Mouse (Mus musculus): ENCODE measurements around the gene Gm49345. TPM values are rescaled to one million over a fixed set of nuclear protein-coding genes. Genes with fewer than 3 reads are reported as not detected.
"Not testable (repeated sequence)": the region's sequence is repeated elsewhere in the genome, so short reads cannot be mapped to it uniquely, and the experiment has no call there.

Gm49345 gene
- 1 to 10 TPM in 1 of 4 experiments, under 1 TPM in 3; 0.64 to 1.5 (median 0.87) TPM for total RNA-seq (2022)

GRCm38 (mm10) chr13:67637294-67638007, at the start of gene Gm49345, which contains the start of gene Zfp729a:
Gene Gm49345 (minus strand): TSS chr13:67637769.
Gene Zfp729a (minus strand): TSS chr13:67637791.
- peak; percentile 70 to 72 for DNase-seq (ENCODE audit: low spot score in 2 of 2)

- no peak for DNase-seq (ENCODE audit: low spot score in 2 of 2)
Measured at GRCm38 (mm10) chr13:67686971-67687370, 49.4 kb upstream of the Gm49345 start, which contains the start of gene Zfp738. Gene Zfp738 (minus strand): TSS chr13:67687071.

- not testable (repeated sequence) for DNase-seq (ENCODE audit: low spot score in 2 of 2)
Measured at GRCm38 (mm10) chr13:67683841-67684240, 46.3 kb upstream of the Gm49345 start.

- peak; percentile 60 to 68 for DNase-seq (ENCODE audit: low spot score in 2 of 2)
Measured at GRCm38 (mm10) chr13:67682959-67683735, 45.6 kb upstream of the Gm49345 start.

- DNase-seq (ENCODE audit: low spot score in 2 of 2) = no peak
Measured at GRCm38 (mm10) chr13:67674902-67675301, 37.3 kb upstream of the Gm49345 start.

GRCm38 (mm10) chr13:67652496-67652895, 14.9 kb upstream of the Gm49345 start:
- DNase-seq (ENCODE audit: low spot score in 2 of 2) = no peak

- DNase-seq (ENCODE audit: low spot score in 2 of 2) = no peak
Measured at GRCm38 (mm10) chr13:67610108-67610507, 27.5 kb downstream of the Gm49345 start.

GRCm38 (mm10) chr13:67609066-67609876, 28.3 kb downstream of the Gm49345 start, which contains the start of gene Zfp729b:
Gene Zfp729b (minus strand): TSS chr13:67609707.
- peak; percentile 72 to 77 for DNase-seq (ENCODE audit: low spot score in 2 of 2)

- DNase-seq (ENCODE audit: low spot score in 2 of 2) = no peak
Measured at GRCm38 (mm10) chr13:67572591-67573189, 64.9 kb downstream of the Gm49345 start.

- no peak for DNase-seq (ENCODE audit: low spot score in 2 of 2)
Measured at GRCm38 (mm10) chr13:67553730-67554129, 83.8 kb downstream of the Gm49345 start, which contains the start of gene Zfp748. Gene Zfp748 (minus strand): TSS chr13:67553830.

GRCm38 (mm10) chr13:67552505-67553346, 84.8 kb downstream of the Gm49345 start:
- DNase-seq (ENCODE audit: low spot score in 2 of 2) = peak; percentile 38 to 56

- DNase-seq (ENCODE audit: low spot score in 2 of 2) = no peak
Measured at GRCm38 (mm10) chr13:67545941-67546340, 91.6 kb downstream of the Gm49345 start.

Other genes with a start within 250 kb of the Gm49345 start
- 1 to 10 TPM in 2 of 4 experiments, under 1 TPM in 2; 0.88 to 1.3 (median 1.1) TPM for gene Zfp429, start 237.9 kb downstream of the Gm49345 start, total RNA-seq (2022)
- 1 to 10 TPM in 1 of 4 experiments, under 1 TPM in 3; 0.22 to 1.7 (median 0.53) TPM for gene Zfp459, start 216.4 kb downstream of the Gm49345 start, total RNA-seq (2022)
- 1 to 10 TPM; 7.1 to 8.5 (median 8.2) TPM for gene Zfp874a, start 186.1 kb downstream of the Gm49345 start, total RNA-seq (2022)
- 10 to 100 TPM; 11.1 to 16.0 (median 13.9) TPM for gene Zfp874b, start 153.5 kb downstream of the Gm49345 start, total RNA-seq (2022)
- gene Zfp58, start 137.2 kb downstream of the Gm49345 start, total RNA-seq (2022) = 1 to 10 TPM; 2.9 to 3.5 (median 3.1) TPM
- gene Gm26965, start 111.6 kb downstream of the Gm49345 start, total RNA-seq (2022) = under 1 TPM in 3 of 4 experiments, not detected in 1; 0.39 to 0.94 (median 0.58) TPM
- gene Zfp87, start 111.6 kb downstream of the Gm49345 start, total RNA-seq (2022) = 1 to 10 TPM; 3.2 to 4.6 (median 4.3) TPM
- 1 to 10 TPM; 2.1 to 2.7 (median 2.3) TPM for gene Zfp748, start 83.9 kb downstream of the Gm49345 start, total RNA-seq (2022)
- gene Zfp729b, start 28.1 kb downstream of the Gm49345 start, total RNA-seq (2022) = 1 to 10 TPM; 2.4 to 3.6 (median 3.3) TPM
- 1 to 10 TPM; 2.1 to 3.6 (median 2.7) TPM for gene Zfp729a, start within 50 bp of the Gm49345 start, total RNA-seq (2022)
- gene Zfp738, start 49.3 kb upstream of the Gm49345 start, total RNA-seq (2022) = 1 to 10 TPM; 3.1 to 4.8 (median 3.6) TPM
- gene Zfp65, start 91.4 kb upstream of the Gm49345 start, total RNA-seq (2022) = 1 to 10 TPM; 5.6 to 6.2 (median 5.6) TPM
- gene Zfp85, start 117.5 kb upstream of the Gm49345 start, total RNA-seq (2022) = 1 to 10 TPM; 2.3 to 3.3 (median 2.9) TPM
- gene Zfp493, start 141.9 kb upstream of the Gm49345 start, total RNA-seq (2022) = 1 to 10 TPM; 3.7 to 5.5 (median 4.4) TPM
- gene Zfp273, start 176.0 kb upstream of the Gm49345 start, total RNA-seq (2022) = 1 to 10 TPM; 1.3 to 2.0 (median 1.6) TPM
- 1 to 10 TPM in 3 of 4 experiments, under 1 TPM in 1; 0.59 to 2.0 (median 1.4) TPM for gene Gm10037, start 193.3 kb upstream of the Gm49345 start, total RNA-seq (2022)
- gene BC048507, start 225.6 kb upstream of the Gm49345 start, total RNA-seq (2022) = not detected